Mouse (Mus musculus) liver, embryonic 14.5 days (tissue): ENCODE results near the gene Gm9821.

Experiments used
- CTCF ChIP-seq: IDR thresholded peaks from 2 replicates; pipeline ENCODE4 v1.5.1; 2016; ENCODE audit warnings: antibody characterized with exemption, low read depth, control low read depth
- EP300 ChIP-seq: IDR thresholded peaks from 2 replicates; pipeline ENCODE4 v1.6.1; 2016; ENCODE audit warnings: antibody characterized with exemption, low read depth

- TF ChIP-seq CTCF = no peak
- no peak for TF ChIP-seq EP300
Measured at GRCm38 (mm10) chr2:91962864-91963401, 17.4 kb downstream of the Gm9821 start.
